Mouse (Mus musculus) hindbrain, embryonic 13.5 days (tissue): ENCODE measurements around the gene 1300017J02Rik. TPM values are rescaled to one million over a fixed set of nuclear protein-coding genes. Genes with fewer than 3 reads are reported as not detected.

Experiments used
- polyA plus RNA-seq: library from polyadenylated mRNA; unstranded; fragments of >200 nt; fragmentation: Nextera tagmentation; extraction: Ambion mirVana; gene quantifications from 2 replicates; pipeline ENCODE4 v1.2.1, GENCODE M21; 2015

Gene 1300017J02Rik
- polyA plus RNA-seq, 1 experiment from 2014 or later, result 1.2 TPM

Other genes with a start within 250 kb of the 1300017J02Rik start
- 80.2 and 83.1 TPM in 2 replicates for gene Rab6b, start 193.3 kb downstream of the 1300017J02Rik start, polyA plus RNA-seq
- gene Srprb, start 102.9 kb downstream of the 1300017J02Rik start, polyA plus RNA-seq, result 48.9 and 51.0 TPM in 2 replicates
- 3.5 and 4.7 TPM in 2 replicates for gene Gm20425, start 74.8 kb downstream of the 1300017J02Rik start, polyA plus RNA-seq
- 33.0 and 34.3 TPM in 2 replicates for gene Trf, start 74.6 kb downstream of the 1300017J02Rik start, polyA plus RNA-seq
- gene Topbp1, start 133 bp upstream of the 1300017J02Rik start, polyA plus RNA-seq, result 23.2 and 26.0 TPM in 2 replicates
- 80.9 and 84.4 TPM in 2 replicates for gene Cdv3, start 60.8 kb upstream of the 1300017J02Rik start, polyA plus RNA-seq
- gene Bfsp2, start 175.3 kb upstream of the 1300017J02Rik start, polyA plus RNA-seq, result 3.1 and 4.5 TPM in 2 replicates